Mouse (Mus musculus) kidney, adult 8-10 months (tissue): ENCODE results near the gene Rplp2.
A peak's percentile ranks its signal among the peaks of the same experiment; 100 is the strongest.

ENCODE experiments used
- DNase-seq, 2 experiments: peaks; one replicate each; pipeline ENCODE4 v3.0.0; 2022

Gene Rplp2

DNA sequence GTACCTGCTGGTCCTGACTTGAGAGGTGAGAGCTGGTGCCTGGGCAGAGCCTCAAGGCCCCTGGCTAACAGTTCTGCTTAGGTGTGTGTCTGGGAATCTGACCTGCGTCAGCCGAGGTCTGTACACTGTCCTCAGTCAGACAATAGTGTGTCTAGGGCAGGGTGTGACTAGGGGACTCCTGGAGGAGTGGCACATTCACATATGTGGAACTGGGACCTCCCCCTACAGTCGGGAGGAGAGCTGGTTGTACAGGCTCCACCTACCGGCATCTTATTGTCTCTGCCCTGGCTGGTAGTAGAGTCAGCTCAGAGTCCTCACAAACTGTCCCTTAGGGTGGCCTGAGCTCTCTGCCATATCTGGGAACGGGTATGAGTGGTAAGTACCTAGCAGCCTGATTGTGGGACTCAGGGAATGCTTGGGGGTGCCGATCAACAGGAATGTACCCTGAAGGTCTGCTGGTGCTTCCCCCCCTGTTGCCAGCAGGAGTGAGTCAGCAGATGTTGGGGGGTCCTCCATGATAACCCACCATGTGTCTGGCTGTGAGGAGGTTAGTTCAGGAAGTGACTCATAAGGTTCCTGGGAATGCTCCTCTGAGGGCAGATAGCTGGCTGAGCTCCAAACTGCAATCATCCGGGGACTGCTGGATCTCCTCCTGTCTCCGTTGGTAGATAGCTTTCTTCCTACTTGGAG is 21.5 kb downstream of the Rplp2 start:
- DNase-seq: peak; percentile 71 to 75

DNA sequence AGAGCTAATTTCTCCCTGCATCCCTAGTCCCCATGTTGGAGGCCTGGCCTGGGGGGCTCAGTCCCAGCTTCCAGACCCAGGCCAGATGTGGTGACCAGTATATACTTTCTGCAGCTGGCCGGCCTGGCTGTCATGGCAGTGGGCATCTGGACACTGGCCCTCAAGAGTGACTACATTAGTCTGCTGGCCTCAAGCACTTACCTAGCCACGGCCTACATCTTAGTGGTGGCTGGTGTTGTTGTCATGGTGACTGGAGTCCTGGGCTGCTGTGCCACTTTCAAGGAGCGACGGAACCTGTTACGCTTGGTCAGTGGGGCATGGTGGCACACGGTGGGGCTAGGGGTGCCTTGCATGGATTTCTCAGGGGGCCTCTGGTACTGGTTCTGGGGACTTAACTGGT is 22.2 kb downstream of the Rplp2 start:
- DNase-seq: no peak

DNA sequence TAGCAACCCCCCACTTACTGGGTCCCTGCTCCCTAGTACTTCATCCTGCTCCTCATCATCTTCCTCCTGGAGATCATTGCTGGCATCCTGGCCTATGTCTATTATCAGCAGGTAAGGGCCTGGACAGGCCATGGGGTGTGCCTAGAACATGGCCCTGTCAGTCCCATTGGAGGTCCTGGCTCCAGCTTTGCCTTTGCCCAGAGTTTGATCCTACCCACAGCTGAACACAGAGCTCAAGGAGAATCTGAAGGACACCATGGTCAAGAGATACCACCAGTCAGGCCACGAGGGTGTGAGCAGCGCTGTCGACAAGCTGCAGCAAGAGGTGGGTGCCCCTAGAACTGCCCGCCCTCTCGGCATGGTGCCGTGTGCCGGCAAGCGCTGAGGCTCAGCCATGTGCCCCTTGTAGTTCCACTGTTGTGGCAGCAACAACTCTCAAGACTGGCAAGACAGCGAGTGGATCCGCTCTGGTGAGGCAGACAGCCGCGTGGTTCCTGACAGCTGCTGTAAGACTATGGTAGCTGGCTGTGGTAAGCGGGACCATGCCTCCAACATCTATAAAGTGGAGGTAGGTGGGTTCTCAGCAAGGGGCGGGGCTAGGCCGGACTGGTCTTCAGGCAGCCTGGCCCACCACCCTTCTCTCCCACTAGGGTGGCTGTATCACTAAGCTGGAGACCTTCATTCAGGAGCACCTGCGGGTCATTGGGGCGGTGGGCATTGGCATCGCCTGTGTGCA is 22.9 kb downstream of the Rplp2 start:
- DNase-seq: peak in 1 of 2 experiments; percentile 20

DNA sequence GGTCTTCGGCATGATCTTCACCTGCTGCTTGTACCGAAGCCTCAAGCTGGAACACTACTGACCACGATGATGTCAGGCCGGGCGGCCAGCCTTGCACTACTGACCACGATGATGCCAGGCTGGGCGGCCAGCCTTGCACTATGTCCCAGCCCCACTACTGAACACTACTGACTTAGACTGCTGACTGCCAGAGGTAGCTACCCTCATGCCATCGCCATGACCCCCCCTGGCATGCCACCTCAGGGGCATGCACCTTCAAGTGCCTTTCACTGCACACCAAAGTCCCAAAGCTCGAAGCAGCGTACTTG is 23.4 kb downstream of the Rplp2 start:
- DNase-seq: no peak

DNA sequence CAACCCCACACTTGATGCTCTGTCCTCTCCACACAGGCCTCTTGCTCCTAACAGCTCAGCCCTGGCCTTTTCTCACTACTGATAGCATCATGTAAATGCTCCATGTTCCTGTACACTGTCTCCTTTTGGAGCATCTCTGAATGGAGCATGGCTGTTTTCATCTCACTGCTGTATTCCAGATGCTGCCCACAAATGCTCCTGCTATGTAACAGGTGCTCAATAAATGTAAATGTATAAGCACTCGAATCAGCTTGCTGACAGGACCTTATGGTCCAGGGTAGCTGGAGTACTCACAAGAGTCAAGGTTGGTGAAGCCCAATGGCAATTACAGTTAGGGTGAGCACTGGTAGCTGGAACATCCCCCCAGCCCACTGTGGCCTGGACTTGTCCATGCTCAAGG is 24.1 kb downstream of the Rplp2 start:
- no peak for DNase-seq

DNA sequence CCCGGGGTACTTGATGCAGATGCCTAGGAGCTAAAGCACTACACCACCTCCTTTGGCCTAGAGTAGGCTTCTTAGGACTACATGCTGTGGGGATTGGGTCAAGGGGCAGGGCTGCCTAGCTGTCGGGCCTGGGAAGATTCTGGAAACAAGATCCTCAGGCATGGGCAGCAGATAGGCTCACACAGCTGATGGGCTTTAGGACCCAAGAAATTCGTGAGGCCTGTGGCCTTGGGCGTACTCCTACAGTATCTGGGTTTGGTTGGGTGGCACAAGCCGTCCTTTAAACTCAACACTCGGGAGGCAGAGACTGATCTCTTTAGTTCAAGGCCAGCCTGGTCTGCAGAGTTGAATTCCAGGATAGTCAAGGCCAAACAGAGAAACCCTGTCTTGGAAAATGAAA is 25.1 kb downstream of the Rplp2 start:
- no peak for DNase-seq

DNA sequence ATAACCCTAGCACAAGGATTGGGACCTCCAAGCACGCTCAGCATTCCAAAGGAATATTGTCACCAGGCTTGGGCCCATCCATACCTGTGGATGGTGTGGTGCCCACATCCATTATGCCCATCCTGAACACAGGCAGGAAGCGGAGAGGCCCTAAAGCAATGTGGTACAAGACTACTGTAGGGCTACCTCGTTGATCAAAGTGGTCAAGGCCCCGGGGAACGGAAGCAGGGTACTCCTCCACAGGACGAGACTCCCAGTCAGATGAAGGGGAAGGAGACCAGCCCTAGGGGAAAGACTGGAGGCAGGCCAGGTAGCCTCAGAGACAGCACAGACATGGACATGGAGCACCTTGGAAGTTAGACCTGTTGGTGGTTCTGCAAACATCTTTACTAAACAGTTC is 25.6 kb downstream of the Rplp2 start:
- DNase-seq: no peak

DNA sequence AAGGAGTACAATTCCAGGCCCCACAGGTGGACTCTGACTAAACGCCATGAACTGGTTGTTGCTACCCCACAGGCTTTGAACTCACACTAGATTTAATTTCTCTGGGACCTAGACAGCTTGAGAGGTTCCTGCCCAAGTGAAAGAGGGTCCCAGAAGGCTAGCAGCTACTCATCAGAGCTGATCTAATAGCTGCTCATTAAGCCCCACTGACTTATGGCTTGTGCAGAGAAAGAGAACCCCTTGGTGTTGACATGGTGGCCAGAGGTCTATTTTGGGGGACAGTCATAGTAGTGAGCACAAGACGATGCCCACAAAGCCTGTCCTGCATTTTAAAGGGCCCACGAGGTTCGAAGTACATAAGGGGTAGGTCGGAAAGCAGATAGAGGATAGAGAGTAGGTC is 27.0 kb downstream of the Rplp2 start:
- DNase-seq: no peak

DNA sequence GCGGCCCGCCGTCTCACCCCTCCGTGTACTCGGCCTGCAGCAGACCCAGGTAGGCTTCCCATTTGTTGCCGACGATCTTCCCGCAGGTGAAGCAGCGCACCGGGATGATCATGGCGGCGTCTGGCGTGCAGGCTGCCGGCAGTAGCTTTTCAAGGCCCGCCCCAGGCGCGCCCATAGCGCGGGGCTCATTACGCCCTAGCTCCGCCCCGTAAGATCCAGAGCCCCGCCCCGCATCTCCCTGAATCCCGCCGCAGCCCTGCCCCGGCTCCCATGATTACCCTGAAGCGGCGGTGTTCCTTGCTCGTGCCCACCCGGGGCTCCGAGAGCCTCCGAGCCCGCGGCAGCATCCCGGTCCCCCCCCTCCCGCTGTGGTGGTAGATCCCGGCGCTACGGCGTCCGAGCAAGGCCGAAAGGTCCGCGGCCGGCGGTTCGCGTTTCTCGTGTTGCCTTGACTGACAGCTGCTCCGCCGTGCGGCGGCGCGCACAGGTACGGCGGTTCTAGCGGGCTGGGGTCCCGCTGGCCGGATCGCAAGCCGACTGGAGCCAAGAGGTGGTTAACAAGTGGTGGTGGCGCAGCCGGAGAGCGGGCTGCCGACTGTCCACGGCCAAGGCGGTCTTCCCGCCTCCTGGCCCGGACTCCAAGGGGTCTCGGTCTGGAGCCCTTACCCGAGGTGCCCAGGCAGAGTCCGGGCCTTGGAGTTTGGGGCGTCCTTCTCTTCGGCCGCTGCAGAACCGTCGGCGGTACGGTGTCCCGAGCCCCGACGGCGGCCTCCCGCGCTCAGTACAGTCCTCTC is 28.0 kb downstream of the Rplp2 start, which contains the start of the genes Polr2l and Tspan4:
TSS of gene Polr2l (minus strand) at position 122 of the 794 bp plus-strand sequence.
TSS of gene Tspan4 (plus strand) at position 230 of the 794 bp plus-strand sequence.
- DNase-seq: peak; percentile 80 to 87

DNA sequence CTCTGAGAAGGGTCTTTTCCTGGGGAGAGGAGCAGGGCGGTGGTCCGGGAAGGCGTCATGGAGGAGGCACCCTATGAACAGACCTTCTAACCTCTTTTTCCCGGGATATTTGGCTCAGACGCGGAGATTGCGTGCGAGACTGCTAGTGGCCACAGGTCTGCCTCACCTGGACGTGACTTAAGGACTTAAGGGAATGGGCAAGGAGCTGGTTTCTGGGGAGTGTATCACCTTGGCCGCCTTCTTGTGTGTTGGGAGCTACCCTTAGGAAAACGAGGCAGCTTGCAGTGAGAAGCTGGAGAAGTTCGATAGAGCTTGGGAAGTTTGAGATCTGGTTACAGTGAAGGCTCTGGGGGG is 28.6 kb downstream of the Rplp2 start:
- no peak for DNase-seq

DNA sequence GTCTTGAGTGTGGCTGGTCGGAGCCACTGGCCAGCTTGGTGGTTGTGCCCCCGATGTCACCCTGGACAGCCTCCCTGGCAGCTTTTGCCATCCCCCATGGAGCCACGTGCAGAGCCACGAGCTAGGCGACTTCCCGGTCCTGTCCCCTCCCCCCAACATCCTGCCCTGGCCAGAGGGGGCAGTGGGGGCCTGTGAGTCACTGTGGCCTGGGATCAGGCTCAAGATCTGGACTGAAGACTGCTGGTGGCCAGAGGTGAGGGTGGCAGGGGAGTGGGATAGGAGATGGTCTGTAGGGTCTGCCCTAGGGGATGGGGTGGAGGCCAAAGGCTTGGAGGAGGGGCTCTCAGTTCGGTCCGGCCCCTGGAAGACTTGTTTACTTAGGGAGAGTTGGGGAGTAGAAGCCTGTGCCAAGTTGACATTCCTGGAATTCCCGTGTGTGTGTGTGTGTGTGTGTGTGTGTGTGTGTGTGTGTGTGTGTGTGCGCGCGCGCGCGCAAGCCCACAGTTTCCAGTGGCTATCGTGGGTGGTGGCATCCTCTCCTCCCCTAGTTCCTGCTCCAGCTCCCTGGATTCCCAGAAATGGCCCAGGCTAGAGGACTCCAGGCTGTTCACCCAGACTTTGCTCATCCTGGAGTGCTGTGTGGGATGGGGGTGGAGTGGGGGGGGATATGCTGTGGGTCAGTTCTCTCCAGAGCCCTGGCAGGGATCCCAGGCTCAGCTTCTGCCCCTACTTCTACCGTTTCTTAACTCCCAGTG is 29.2 kb downstream of the Rplp2 start:
- peak; percentile 93 to 94 for DNase-seq

DNA sequence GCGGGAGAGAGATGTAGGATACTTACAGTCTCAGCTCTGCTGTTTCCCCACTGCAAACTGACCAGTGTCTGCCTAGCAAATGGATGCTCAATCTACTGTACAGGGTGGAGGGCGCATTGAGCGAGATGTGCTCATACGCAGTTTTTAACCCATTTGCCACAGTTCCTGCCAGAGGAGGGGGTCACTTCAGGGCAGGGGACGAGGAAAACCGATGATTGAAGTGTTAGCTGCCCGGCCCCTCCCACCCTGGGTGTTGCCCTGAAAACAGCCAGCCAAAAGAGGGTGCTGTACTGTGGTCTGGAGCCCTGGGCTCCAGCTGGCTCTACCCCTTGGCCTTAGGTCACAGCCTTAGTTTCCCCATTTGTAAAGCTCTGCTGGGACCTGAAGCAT is 29.8 kb downstream of the Rplp2 start:
- no peak for DNase-seq

DNA sequence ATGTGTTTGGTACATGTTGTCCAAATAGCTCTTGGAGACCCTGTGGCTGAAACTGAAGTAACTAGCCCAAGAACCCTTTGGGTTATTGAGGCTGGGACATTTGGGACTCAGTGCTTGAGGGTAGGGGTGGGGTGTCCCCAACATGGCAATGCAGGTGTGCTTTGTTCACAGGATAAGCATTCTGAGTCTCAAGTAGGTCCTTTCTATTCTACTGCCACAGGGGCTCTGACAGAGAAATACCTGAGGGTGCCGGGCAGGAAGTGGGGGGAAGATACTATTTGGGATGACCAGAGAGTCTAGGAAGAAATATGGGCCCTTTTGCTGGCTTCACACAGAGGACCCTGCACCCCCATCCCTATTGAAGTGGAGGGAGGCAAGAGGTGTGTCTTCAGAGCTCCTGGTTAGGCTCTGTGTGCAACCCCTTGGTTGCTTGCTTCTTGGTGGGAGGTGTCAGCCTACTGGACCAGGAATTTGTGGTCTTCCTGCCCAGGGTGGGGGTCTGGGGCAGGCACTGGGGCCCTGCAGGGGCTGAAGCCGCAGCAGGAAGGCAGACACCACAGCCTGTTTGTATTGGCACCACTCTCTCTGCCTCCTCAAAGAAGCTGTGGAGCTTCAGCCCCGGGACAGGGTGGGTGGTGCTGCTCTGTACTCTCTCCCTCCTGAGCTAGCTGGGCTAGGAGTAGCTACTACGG is 30.6 kb downstream of the Rplp2 start:
- peak in 1 of 2 experiments; percentile 35 for DNase-seq

DNA sequence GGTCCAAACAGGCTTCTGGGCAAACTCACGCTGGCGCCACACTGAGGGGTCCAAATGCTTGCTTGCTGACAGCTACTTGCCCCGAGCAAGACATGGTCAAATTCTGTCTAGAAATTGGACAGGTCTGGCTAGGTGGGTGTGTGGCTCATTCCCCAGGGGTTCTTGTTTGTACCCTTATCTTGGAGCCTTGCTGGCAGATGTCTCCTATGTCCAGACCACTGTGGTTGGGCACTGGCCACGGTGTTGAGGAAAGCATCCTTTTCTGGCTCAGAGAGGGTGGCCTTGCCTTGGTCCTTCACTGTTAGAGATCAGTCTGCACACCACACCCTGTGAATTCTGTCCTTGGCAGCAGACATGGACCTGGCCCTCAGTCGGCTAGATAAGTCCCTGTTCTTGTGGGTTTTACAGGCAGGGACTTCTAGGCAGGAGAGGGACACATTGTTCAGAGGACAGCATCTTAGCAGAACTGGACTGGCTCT is 31.1 kb downstream of the Rplp2 start:
- no peak for DNase-seq

DNA sequence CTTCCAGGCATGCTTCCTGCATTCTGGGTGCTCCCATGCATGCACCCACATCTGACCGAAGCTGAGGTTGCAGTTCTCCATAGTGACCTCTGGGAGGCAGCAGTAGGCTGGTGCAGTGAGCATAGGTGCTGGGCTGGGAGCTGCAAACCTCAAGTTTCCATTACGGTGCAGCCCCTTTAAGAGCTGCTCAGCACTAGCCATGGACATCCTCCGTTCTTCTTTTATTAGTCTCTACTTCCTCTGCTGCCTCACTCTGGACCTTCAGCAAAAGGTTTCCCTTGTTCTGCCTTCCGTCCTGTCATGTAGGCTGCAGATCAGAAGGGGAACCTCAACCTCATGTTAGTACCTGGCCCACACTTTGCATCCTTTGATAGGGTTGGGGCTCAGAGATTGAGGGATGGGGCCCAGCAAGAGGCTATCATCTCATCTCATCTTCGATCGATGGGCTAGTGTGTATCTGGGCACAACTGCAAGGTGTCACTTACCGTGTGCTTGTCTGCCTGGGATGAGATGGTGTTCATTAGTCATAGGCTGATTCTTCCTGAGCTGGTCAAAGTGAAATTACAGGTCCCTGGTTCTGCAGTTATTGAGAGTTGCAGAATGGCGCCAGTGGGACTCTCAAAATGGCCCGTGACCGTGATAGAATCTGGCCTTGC is 33.8 kb downstream of the Rplp2 start:
- peak; percentile 71 to 75 for DNase-seq

DNA sequence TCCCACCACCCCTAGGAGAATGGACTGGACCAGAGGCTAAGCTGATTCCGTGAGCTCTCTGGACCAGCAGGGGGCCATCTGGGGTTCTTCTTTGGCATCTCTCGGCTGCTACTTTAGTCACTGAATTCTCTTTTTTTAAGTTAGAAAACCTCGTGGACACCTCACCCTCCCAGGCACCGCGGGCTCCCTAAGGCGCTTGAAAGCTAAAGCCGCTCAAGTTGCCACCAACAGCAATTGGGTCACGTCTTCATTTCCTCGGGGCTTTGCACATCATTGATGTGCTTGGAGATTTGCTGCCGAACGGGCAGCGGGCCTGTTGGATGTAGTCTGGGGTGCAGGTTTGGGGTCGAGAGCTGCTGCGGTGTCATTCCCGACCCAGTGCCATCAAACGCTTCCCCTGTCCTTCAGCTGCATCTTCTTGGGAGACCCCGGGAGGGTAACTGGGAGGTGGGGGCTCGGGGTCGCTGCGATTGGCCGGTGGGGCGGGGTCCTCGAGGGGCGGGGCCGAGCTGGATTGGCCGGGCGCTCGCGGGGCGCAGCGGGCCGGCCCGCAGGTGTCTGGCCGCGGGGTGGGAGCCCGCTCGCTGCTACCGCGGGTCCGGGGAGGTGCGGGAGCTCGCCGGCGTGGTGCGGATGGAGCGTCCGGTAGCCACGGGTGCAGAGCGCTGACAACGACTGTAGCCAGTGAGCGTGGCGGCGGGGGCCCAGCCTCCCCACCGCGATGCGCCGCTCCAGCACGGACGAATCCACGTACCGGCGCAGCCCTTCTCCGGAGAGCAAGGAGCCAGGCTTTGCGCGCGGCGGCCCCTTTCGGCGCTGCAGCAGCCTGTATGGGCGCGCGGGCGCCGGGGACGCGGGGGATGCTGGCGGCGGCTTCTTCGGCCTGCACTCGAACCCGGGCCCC is 34.6 kb downstream of the Rplp2 start:
- peak in 1 of 2 experiments; percentile 52 for DNase-seq

DNA sequence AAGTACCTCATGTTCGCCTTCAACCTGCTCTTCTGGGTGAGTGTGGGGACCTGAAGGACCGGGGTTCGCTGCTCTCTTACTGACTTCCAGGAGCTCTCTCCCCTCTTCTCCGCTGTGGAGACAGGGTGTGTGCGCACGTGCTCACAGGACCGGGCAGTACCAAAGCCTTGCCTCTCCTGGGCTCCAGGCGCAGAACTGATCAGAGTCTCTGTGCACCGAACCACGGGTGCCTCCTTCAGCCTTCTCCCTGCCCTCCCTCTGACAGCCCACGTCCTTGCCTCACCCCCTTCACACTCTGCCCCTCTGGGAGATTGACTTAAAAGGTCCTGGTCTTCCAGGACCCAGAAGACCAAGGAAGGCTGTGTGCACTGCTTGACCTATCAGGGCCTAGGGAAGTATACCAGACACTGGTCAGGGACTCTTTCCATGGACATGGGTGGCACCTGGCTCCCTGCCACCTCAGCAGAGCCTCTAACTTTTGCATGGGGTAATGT is 35.4 kb downstream of the Rplp2 start:
- DNase-seq: no peak

DNA sequence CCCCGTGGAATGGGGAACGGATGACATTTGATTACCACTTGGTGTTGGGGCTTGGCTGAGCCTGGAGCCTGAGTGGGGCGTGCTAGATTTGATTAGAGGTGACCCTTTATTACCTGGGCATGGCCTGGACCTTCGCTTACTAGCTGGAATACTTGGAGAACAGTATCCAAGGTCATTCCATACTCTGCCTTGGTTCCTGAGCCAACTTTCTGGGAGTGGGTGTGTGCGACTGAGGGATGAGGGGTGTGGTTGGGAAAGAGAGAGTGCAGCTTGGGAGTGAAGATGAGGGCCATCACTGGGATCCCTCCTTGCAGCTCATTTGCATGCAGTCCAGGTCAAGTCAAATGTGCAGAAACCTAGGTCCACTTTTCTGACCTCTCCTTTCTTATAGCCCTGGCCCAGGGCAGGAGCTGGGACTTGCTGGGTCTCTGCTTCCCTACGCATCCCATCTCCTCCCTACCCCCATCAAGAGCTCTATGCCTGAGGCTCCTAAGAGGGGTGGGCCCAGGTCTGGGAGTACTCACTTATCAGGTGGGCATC is 36.0 kb downstream of the Rplp2 start:
- DNase-seq: no peak

DNA sequence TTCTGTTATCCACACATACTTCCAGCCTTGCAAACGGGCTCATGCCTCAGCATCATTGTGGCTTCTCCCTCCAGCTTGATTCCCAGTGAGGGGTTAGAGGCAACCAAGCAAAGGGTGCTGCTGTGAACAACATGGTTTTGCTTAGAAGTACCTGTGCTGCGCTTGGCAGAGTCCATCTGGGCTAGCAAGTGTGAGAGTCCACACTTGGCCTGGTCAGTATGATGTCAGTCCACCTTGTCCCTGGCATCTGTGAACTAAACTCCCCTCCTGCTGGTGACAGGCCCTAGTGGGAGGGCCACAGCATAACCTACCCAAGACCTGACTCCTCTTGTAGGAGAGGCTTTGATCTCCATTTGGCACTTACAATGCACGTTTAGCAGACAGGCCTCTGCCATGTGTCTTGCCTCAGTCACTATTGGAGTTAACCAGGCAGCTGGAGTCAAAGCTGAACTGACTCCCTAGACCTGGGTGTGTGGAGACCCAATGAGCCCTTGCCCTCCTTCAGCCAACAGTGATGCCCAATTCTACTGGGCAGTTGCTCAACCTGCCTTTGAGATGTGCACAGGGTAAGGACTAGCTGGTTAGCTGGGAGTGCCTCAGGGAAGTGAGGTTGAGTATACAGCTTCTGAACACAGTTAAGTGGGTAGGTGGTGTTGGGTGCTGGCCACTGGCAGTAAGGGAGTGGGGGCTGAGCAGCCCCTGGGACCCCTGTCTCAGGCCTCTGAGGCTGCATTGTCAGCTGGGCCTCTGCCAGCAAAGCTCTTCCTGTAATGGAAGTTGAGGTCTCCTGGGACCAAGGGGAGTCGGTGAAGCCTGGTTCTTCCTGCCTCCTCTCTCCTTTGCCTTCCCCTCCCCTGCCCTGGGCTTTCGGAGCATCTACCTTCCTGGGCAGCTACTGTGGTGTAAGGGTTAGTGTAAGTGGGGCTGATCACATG is 37.3 kb downstream of the Rplp2 start:
- DNase-seq: no peak
